ENCODE assay signal across 20 mouse cellular contexts in the genomic region with DNA sequence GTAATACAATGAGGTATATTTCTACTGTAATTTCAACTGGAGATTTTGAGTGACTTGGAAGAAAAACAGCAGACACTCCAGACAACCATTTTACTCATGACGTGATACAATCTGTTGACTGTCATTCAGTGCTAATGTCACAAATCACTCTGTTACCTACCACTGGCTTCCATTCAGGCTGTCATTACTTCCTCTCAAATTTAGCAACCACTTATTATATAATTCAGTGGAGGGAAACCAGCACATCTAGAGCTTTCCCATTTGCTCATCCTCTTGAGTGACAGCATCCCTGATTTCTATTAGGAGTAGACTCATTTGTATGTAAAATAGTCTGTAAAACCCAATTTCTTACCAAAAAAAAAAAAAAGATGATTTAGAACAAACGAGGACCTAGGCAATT.
"Had no signal": no experiment of that assay in that cellular context is flagged by ENCODE, and none has a peak within 500 bp of the region (broad histone marks: within the 10 kb centered on the region; RNA-seq: fewer than 3 reads in every experiment).

No protein-coding gene starts in this region.

- H3K9me3 ChIP-seq: kidney, embryonic 15.5 days; neural tube, embryonic 12.5 days; neural tube, embryonic 15.5 days; stomach, embryonic 15.5 days had no signal

- H3K4me3 ChIP-seq: kidney, embryonic 15.5 days; left cerebral cortex, adult 2 months; neural tube, embryonic 12.5 days; neural tube, embryonic 15.5 days; stomach, embryonic 15.5 days had no signal

- DNase-seq: kidney, adult 8-10 months; kidney, postnatal 10 days; kidney, postnatal 36 days; layer of hippocampus, postnatal 36 days; liver, postnatal 0 days; lung, embryonic 14.5 days; midbrain, embryonic 14.5 days; right cerebral cortex, adult 18-20 months; right cerebral cortex, postnatal 14 days; right cerebral cortex, postnatal 4 days; thymus, postnatal 25 days had no signal

- H3K9ac ChIP-seq: kidney, embryonic 15.5 days; liver, embryonic 14.5 days; liver, postnatal 0 days; lung, embryonic 14.5 days; neural tube, embryonic 12.5 days; neural tube, embryonic 15.5 days; stomach, embryonic 15.5 days had no signal

- H3K4me2 ChIP-seq: kidney, embryonic 15.5 days; lung, embryonic 14.5 days; midbrain, embryonic 11.5 days; neural tube, embryonic 12.5 days; neural tube, embryonic 15.5 days; stomach, embryonic 15.5 days had no signal

- H3K27me3 ChIP-seq: kidney, embryonic 15.5 days; neural tube, embryonic 12.5 days; neural tube, embryonic 15.5 days; stomach, embryonic 15.5 days had no signal

- H3K4me1 ChIP-seq: kidney, embryonic 15.5 days; neural tube, embryonic 12.5 days; neural tube, embryonic 15.5 days; stomach, embryonic 15.5 days had no signal

- H3K36me3 ChIP-seq: kidney, embryonic 15.5 days; neural tube, embryonic 12.5 days; neural tube, embryonic 15.5 days; stomach, embryonic 15.5 days had no signal

- H3K27ac ChIP-seq: kidney, embryonic 15.5 days; left cerebral cortex, adult 2 months; liver, embryonic 14.5 days; macrophage; neural tube, embryonic 12.5 days; neural tube, embryonic 15.5 days; stomach, embryonic 15.5 days had no signal

- ATAC-seq: liver, postnatal 0 days; lung, postnatal 0 days had no signal
